Mouse (Mus musculus) CD4-positive, CD25-positive, alpha-beta regulatory T cell, adult 4 months (primary cell): Measurements from ENCODE around the gene Il21r. TPM values are rescaled to one million over a fixed set of nuclear protein-coding genes. Genes with fewer than 3 reads are reported as not detected.

Experiments
- ATAC-seq: one replicate; pipeline ENCODE4 v1.8.0; 2017
- polyA plus RNA-seq, 2 experiments: library from polyadenylated mRNA; unstranded; fragments of 100-300 nt; shearing (Covaris generic); gene quantifications; one replicate each; pipeline ENCODE4 v1.2.1; 2017

Gene Il21r
- polyA plus RNA-seq, 2 experiments from 2014 or later: 99.5 to 157 TPM

DNA sequence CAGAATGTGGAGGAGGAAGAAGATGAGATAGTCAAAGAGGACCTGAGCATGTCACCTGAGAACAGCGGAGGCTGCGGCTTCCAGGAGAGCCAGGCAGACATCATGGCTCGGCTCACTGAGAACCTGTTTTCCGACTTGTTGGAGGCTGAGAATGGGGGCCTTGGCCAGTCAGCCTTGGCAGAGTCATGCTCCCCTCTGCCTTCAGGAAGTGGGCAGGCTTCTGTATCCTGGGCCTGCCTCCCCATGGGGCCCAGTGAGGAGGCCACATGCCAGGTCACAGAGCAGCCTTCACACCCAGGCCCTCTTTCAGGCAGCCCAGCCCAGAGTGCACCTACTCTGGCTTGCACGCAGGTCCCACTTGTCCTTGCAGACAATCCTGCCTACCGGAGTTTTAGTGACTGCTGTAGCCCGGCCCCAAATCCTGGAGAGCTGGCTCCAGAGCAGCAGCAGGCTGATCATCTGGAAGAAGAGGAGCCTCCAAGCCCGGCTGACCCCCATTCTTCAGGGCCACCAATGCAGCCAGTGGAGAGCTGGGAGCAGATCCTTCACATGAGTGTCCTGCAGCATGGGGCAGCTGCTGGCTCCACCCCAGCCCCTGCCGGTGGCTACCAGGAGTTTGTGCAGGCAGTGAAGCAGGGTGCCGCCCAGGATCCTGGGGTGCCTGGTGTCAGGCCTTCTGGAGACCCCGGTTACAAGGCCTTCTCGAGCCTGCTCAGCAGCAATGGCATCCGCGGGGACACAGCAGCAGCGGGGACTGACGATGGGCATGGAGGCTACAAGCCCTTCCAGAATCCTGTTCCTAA is 27.3 kb upstream of the Il21r start:
- no peak for ATAC-seq

DNA sequence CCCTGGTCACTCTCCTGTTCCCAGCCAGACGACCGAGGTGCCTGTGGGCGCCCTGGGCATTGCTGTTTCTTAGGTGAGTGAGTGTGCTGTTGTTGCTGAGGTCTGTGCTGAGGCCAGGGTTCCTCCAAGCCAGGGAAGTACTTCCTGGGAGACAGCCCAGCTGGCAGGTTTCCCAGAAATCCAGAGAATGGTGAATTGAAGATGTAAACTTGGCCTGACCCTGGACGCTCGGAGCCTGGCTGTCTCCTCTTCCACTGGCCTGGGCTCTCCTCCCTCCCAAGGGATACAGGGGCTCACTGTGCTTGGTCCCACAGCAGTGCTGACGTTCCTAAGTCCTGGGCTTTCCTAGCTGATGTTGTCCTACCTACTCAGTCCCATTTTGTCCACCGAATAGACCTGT is 26.2 kb upstream of the Il21r start:
- no peak for ATAC-seq

DNA sequence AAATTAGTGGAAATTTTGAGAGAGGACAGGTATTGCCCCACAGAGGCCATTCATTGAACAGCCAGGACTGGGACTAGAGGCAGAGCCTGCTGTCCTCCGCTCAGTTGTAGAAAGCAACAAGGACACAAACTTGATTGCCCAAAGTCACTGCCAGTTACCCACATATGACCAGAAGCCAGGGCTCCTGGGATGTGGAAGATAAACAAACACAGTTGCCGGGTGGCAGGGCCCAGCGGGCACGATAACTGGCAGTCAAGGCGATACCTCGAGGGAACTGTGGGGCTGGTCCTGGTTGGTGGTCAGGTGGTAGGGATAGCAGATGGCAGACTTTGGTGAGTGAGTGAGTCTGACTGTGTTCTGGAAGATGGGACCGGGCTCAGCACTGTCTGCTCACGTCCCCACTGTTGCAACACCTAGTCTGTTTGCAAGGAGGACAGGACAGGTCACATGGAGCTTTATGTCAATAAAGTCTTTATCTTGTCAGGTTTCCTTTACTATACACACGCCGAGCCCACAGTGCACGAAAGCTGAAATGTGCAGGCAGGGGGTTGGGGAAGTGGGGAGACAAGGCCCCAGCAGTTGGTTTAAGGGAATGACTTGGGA is 25.6 kb upstream of the Il21r start:
- no peak for ATAC-seq

DNA sequence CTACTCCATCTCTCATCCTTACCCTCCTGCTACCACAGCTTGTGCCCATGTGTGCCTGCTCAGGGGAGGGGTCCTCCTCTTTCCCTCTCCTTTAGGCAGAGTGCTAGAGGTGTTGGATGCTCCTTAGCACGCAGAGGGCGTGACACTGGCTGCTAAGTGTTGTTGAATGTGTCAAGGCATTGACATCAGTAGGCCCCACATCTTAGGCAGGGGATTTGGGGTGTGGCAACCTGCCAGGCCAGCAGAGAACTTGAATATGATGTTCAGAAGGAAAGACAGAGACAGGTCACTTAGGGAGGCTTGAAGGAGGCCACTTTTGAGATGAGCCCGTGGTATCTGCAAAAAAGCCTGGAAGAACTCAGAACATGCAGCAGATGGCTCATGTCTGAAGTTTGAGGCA is 25.1 kb upstream of the Il21r start:
- ATAC-seq: no peak

DNA sequence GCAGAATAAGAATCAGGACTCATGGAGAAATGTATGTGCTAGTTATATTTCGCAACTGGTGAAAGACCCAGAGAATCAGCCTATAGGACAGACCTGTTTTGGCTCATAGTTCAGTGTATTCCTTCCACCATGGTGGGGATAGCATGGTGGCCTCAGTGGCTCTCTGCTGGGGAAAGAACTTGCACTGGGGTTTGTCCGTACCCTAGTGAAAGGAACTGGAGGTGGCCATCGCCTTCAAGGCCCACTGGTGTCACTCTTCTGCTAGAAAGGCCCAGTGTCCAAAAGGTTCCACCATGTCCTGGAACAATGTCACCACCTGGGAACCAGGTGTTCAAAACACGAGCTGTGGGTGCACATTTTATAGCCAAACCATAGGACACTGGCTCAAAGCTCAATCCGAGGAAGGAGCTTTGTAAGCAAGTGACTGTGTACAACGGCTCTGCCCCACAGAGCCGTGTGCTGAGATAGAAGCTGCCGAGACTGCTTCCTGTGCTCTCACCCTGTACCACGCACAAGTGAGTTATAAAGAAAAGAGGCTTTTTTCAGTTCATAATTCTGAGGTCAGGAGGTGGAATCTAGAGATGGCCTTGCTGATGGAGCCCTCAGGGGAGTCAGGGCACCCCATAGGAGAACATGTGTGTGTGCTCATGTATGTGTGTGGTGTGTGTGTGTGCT is 23.5 kb upstream of the Il21r start:
- ATAC-seq: peak; percentile 46

DNA sequence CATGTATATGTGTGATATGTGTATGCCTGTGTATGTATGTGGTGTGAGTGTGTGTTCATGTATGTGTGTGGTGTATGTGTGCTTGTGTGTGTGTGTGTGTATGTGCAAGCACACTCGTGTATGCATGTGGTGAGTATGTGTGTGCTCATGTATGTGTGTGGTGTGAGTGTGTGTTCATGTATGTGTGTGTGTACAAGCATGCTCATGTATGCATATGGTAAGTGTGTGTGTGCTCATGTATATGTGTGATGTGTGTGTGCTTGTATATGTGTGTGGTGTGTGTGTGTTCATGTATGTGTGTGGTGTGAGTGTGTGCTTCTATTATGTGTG is 23.0 kb upstream of the Il21r start:
- no peak for ATAC-seq

DNA sequence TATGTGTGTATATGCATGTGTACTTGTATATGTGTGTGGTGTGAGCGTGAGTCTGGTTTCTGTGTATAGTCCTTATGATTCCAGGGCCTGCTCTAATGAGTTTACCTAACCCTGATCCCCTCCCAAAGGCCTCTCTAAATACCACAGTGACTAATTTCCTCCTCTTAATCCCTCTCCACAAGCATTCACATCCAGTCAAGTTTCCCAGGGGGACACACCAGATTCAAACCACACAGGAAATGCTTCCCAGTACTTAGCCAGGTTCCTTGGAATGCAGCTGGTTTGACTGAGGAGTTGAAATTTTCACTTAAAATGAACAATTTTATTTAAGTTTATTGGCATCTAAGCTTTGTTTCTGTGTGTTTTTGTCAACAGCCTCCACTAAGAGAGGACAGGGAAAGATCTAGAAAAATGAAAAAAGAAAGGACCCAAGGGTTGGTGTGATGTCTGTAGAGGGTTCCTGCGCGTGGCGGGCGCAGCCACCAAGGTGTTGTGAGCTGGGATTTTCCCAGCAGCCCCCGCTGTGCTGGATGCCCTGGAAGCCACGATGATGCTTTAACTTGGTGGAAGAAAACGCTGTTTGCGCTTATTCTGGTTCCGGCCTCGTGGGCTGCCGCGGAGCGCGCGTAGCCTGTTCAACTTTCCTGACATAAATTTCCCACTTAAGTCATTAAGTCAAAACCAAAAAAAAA is 22.5 kb upstream of the Il21r start:
- peak; percentile 42 for ATAC-seq

DNA sequence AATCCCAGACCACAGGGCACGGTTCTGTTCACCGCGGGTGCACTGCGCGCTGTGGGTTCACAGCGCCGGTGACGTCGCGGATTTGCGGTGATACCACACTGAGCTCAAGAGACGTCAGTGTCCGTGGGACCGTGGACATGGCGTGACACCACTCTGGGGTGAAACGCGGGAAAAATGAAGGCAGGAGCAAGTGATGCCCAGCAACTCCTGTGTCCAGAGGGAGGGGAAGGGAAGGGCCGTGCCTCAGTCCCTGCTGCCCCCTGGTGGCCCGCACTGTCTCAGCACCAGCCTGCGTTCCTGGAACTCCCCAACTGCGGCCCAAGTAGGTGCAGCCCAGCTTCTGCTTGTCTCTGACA is 21.9 kb upstream of the Il21r start:
- ATAC-seq: peak; percentile 59

DNA sequence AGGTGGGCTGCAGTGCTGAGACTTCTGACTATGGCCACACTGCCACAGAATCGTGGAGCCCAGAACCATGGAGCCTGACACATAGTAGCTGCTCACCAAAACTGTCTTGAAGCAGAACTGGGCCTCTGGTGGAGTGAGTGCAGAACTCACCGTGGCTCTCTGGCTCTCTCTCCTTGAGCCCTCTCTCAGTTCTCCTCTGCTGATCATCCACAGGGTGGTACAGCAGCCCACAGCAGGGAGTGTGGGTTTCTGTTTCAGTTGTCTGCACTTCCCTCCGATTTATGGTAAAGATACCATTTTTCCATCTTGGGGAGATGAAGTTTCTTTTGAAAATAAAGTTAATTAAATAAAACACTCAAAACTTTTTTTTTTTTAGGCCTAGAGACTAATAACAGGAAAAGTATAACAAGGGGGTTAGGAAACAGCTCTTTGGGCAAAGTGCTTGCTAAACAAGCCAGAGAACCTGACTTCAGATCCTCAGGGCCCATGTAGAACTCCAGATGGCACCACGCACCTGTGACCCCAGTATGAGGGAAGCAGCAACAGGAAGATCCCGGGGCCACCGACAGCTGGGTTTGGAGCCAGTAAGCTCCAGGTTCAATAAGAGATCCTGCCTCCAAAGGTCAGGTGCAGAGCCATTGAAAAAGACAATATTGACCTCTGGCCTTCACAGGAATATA is 19.8 kb upstream of the Il21r start:
- no peak for ATAC-seq

DNA sequence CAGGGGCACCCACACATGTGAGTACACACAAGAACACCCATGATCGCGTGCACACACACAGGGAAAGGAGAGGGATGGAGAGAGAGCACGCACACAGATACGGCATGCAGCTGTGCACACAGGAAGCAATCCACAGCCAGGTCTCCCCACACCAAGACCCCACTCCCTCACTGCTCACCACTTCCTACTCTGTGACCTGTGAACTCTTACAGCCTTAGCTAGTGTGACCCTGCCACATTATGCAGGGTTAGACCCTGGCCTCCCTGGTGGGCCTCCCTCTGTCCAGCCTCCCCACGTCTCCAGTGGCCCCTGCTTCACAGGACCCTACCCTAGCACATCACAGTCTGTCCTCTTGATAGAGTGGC is 19.2 kb upstream of the Il21r start:
- no peak for ATAC-seq

DNA sequence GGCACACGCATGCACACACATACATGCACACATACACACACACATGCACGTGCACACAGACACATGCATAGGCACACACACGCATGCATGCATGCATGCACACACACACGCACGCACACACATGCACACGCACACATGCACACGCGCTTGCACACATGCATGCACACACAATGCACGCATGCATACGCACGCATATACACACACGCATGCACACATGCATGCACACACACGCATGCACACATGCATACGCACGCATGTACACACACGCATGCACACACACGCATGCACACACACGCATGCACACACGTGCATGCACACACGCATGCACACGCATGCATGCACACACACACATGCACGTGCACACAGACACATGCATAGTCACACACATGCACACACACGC is 16.9 kb upstream of the Il21r start:
- no peak for ATAC-seq

DNA sequence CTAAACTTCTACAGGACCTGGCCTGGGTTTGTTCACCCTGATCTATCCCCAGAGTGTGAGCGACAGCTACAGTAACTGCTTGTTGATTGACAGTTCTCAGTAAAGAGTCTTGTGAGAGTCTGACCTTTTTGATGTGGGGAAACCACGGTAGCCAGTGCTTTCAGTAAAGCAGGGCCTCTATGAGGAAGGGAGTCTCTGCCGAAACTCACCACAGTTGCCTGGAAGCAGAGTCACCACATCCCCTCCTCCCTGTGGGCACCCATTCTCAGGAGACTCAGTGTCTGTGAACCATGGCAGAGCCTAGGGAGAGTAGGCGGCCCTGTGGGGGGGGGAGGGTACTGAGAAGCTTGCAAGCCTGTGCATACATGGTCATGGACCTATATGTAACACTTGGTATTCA is 14.5 kb upstream of the Il21r start:
- ATAC-seq: peak; percentile 91

DNA sequence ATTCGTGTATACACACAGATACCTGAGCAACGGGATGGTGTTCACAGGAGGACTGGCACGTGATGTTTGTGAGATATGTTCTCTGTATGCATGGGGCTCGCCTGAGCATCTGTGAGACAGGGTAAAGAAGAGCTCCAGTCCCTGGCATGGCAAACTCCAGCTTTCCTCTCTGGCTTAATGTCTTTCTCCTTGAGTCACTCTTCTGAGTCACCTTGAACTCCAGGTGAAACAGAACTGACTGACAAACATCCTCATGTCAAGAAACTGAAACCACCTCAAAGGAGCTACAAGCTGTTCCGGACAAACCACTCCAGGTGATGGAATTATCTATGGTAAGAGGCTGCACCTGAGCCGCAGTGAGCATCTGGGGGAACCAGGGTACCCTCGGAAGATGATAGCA is 13.3 kb upstream of the Il21r start:
- ATAC-seq: no peak

DNA sequence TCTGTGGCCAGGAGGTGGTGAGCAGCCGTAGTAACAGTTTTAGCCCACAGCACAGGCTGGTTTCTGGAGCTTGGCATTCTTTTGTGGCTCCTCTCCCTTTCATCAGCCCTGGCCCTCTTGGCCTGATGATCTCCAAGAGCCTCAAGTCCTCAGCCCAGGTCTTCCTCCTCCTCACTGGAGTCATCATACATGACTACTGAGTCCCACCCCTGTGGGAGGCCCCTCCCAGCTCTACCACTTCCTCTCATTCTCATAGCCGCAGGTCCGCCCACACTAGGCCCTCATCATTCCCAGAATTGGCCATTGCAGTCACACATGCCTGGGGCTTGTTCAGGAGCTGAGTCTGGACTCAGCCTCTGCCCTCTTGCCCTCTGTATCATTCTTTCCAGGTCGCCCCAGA is 9.4 kb upstream of the Il21r start:
- peak; percentile 87 for ATAC-seq

DNA sequence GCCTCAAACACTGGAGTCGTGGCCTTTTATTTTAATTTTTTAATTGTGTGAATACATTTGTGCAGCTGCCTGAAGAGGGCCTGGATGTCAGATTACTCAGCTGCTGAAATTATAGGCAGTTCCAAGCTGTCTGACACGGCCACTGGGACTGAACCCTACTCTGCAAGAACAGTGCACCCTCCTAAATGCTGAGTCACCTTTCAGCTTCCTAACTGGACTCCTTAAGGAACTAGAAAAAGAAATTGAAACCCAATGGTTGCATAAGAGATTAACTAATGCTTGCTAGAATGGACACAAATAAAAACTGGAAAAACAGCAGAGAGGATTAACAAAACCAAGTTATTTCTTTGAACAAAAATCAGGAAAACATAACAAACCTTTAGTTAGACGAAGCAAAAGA is 6.8 kb upstream of the Il21r start:
- no peak for ATAC-seq

DNA sequence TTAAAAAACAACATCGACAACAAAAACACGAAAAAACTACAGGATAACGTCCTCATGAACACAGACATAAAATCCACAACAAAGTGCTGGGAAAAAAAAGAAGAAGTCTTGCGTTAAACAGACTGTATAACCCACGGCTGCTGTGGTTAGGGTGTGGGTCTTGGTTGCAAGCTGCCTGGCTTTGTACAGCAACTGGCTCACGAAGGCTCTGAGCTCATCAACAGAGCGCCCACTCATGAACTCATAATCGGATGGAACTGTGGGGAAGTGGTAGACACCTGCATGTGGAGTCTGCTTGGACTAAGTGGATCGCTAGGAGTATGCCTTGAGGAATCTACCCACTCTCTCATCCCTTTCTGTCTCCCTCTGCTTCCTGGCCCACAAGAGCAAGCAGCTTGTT is 6.1 kb upstream of the Il21r start:
- ATAC-seq: peak; percentile 44

DNA sequence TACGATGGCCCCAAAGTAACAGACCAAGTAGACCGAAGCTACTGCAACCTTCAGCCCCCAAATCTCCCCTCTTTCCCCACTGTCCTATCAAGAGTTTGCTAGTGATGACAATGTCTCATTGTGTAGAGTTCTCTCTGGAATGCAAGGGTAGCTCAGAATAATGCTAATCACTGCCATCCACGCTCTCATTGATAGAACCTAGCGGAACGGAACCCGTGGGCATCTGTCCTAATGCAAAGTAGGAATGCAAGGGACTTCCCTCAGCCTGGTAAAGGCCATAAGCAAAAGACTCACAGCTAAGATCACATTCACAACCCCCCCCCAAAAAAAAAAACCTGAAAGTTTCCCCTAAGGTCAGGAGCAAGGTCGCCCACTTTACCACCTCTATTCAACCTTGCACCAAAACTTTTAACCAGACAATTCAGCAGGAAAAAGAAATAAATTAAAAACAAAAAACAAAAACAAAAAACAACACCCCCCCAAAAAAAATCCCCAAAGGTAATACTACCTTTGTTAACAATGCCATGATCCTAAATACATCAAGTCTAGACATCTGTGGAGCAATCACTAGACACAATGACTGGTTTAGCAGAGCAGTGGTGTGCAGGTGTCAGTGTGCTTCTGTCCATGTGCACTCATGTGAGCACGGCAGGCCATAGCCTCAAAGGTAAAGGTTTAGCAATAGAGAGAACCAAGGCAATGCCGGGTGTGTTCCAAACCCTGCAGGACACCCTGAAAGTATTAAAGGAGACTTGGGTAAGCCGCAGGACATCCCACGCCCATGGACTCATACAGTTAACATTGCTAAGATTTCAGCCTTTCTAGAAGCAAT is 5.5 kb upstream of the Il21r start:
- ATAC-seq: no peak

DNA sequence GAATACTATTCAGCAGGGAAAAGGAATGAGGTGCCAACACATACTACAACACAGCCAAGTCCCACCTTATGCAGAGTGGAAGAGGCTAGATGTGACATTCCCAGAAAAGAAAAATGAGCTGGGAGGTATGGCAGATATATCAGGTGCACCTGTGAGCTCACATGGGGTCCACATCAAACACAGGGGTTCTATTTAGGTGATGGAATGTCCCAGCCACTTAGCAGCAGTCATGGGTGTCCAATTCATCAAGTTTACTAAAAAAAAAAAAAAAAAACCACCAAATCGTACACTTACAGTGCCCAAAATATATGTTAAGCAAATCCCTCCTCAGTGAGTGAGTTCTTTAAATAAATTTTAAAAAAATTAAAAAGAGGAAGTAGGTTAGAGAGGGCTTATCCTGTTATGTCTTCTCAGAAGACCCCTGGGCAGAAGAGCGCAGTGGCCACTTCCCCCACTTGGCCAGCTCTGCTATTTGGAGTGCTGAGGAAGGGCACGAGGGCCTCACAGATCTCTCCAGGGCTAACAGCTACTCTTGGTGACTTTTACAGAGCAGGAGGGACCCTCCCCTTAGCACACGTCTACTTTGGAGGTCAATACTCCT is 3.8 kb upstream of the Il21r start:
- no peak for ATAC-seq

DNA sequence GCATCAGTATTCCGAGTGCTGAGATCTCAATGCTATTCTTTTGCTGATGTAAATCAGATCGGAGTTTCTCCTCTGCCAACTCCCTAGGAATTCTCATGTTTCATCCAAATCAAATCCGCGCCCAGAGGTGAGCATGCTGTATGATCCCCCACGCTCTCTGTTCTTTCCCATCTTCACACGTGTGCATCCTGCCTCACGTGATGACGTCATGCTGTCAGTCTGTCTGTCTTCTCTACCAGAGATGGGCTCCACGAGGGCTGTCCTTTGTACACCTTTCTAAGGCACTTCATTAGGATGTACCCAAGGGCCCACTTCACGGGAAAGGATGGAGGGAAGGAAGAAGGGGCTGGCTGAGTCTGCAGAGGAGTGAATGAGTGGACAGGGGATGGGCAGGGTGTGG is 3.1 kb upstream of the Il21r start:
- no peak for ATAC-seq

DNA sequence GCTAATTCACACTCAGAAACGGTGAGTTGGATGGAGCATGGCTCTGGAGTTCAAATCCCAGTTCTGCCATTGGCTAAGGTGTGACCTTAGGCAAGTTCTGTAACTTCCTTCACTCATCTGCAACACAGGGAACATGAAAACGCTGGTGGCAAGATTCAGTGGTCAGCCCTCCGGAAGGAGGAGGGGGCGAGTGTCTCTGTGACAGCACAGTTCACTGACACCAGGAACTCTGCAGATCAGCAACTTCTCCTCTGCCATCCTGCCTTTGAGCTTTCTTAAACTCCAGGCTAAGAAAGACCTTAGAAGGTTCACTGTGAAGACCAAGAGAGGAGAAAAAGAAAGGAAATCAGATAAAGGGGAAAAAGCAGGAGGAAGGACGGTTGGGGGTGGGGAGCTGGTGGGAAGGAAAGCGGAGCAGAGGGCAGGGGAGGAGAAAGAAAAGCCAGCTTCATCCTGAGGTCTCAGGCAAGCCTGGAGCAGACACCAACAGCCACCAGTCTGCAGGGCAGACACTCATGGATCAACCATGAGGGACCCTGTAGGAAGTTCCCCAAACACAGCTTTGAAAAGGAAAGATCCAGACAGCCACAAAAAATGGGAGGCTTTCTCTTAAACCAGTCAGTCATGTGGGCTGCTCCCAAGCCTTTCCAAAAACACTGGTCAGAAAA is 2.5 kb upstream of the Il21r start:
- ATAC-seq: no peak

DNA sequence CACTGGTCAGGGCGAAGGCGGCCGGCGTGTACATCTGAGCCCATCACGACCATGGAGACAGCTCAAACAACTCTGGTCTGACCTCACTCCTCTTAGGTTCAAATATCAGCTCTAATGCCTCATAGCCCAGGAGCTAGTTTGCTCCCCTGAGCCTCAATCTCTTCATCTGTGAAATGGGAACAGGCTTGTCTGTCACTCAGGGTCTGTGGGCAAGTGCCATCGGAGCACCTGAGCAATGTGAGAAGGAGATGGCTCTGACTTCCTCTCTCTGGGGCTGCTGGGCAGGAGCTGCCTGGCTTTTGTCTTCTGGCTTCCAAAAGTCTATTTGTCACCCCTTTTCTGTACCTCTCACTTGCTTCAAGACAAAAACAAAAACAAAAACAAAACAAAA is 2.0 kb upstream of the Il21r start:
- no peak for ATAC-seq
